Mouse (Mus musculus): ENCODE results near the gene Ggcx.
"Not testable (repeated sequence)": the region's sequence is repeated elsewhere in the genome, so short reads cannot be mapped to it uniquely, and the experiment has no call there.

Ggcx gene

GRCm38 (mm10) chr6:72460036-72460801, 46.1 kb downstream of the Ggcx start:
- no peak for DNase-seq (ENCODE audit: low read depth, low spot score)

- not testable (repeated sequence) for DNase-seq (ENCODE audit: low read depth, low spot score)
These were observed 48.6 kb downstream of the Ggcx start for GRCm38 (mm10) chr6:72462550-72463257.

GRCm38 (mm10) chr6:72465361-72466157, 51.5 kb downstream of the Ggcx start:
- no peak for DNase-seq (ENCODE audit: low read depth, low spot score)

- no peak for DNase-seq (ENCODE audit: low read depth, low spot score)
These were observed 52.1 kb downstream of the Ggcx start for GRCm38 (mm10) chr6:72466171-72466570.

- no peak for DNase-seq (ENCODE audit: low read depth, low spot score)
These were observed 59.3 kb downstream of the Ggcx start for GRCm38 (mm10) chr6:72473264-72474041.

GRCm38 (mm10) chr6:72475221-72475985, 61.3 kb downstream of the Ggcx start:
- DNase-seq (ENCODE audit: low read depth, low spot score) = no peak

- no peak for DNase-seq (ENCODE audit: low read depth, low spot score)
These were observed 62.7 kb downstream of the Ggcx start for GRCm38 (mm10) chr6:72476836-72477235.

- DNase-seq (ENCODE audit: low read depth, low spot score) = no peak
These were observed 63.5 kb downstream of the Ggcx start for GRCm38 (mm10) chr6:72477621-72478020.

GRCm38 (mm10) chr6:72478691-72479090, 64.6 kb downstream of the Ggcx start:
- DNase-seq (ENCODE audit: low read depth, low spot score) = not testable (repeated sequence)

- no peak for DNase-seq (ENCODE audit: low read depth, low spot score)
These were observed 65.7 kb downstream of the Ggcx start for GRCm38 (mm10) chr6:72479645-72480421.

GRCm38 (mm10) chr6:72480422-72480702, 66.3 kb downstream of the Ggcx start:
- no peak for DNase-seq (ENCODE audit: low read depth, low spot score)

Data from WW6 (cell line).